Mouse (Mus musculus): ENCODE measurements around the gene Gm11009. TPM values are rescaled to one million over a fixed set of nuclear protein-coding genes. Genes with fewer than 3 reads are reported as not detected.

The Gm11009 gene
- polyA plus RNA-seq (2012; rRNA removed; ENCODE audit: low replicate concordance) = not detected in 2 replicates

DNA sequence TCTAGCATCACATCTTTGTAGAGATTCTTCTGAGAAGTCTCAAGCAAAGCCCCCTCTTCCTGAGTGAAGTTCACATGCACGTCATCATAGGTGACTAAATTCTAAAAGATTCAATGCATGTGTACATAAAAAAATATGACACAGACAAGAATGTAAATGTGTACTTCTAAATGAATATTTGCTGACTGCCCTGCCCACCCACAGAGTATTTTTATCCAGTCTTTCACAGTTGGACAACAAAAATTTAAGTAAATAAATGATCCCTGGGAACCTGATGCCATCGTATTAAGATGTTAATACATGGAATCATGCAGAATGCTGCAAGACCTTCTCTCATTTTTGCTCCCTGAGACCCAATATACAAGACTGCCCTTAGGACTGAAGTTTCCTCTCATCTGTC lies at the start of gene Gm11009:
Gene Gm11009, minus strand, starts transcription at position 101 of the 400 bp plus-strand sequence.

Other genes with a start within 250 kb of the Gm11009 start
- gene Gm2004, start 169.7 kb downstream of the Gm11009 start, polyA plus RNA-seq (2012; rRNA removed; ENCODE audit: low replicate concordance) = 0.16 TPM in 1 of 2 replicates, not detected in the other
- 0.13 and 0.45 TPM in 2 replicates for gene 2210418O10Rik, start 92.9 kb downstream of the Gm11009 start, polyA plus RNA-seq (2012; rRNA removed; ENCODE audit: low replicate concordance)
- gene Gm14435, start 104.1 kb upstream of the Gm11009 start, polyA plus RNA-seq (2012; rRNA removed; ENCODE audit: low replicate concordance) = 1.3 TPM in 1 of 2 replicates, not detected in the other
- 0.32 and 5.3 TPM in 2 replicates for gene Gm14434, start 167.3 kb upstream of the Gm11009 start, polyA plus RNA-seq (2012; rRNA removed; ENCODE audit: low replicate concordance)
- gene Zfp967, start 201.6 kb upstream of the Gm11009 start, polyA plus RNA-seq (2012; rRNA removed; ENCODE audit: low replicate concordance) = not detected in 2 replicates

Data from mammary gland, adult 2 months (tissue).